Mouse (Mus musculus) embryonic facial prominence, embryonic 15.5 days (tissue): ENCODE results near the gene Efhb. TPM values are rescaled to one million over a fixed set of nuclear protein-coding genes. Genes with fewer than 3 reads are reported as not detected.

Experiments used
- polyA plus RNA-seq: library from polyadenylated mRNA; unstranded; fragments of >200 nt; fragmentation: Nextera tagmentation; extraction: Ambion mirVana; gene quantifications from 2 replicates; pipeline ENCODE4 v1.2.1, GENCODE M21; 2015

Efhb gene
- polyA plus RNA-seq, 1 experiment from 2014 or later = 1.6 TPM

Other genes starting within 250 kb of the Efhb start
- gene Rab5a, start 15.9 kb upstream of the Efhb start, polyA plus RNA-seq = 86.6 and 86.7 TPM in 2 replicates
- 0.18 and 0.43 TPM in 2 replicates for gene Pp2d1, start 76.1 kb upstream of the Efhb start, polyA plus RNA-seq
- gene Kat2b, start 103.5 kb upstream of the Efhb start, polyA plus RNA-seq = 6.9 and 7.0 TPM in 2 replicates
- 24.6 and 27.2 TPM in 2 replicates for gene Sgo1, start 226.0 kb upstream of the Efhb start, polyA plus RNA-seq